Mouse (Mus musculus): ENCODE data around the gene Cap2.
A peak's percentile ranks its signal among the peaks of the same experiment; 100 is the strongest.

Gene Cap2

GRCm38 (mm10) chr13:46632796-46633195, 131.1 kb downstream of the Cap2 start:
- DNase-seq (ENCODE audit: low spot score): no peak

- no peak for DNase-seq (ENCODE audit: low spot score)
Observed at GRCm38 (mm10) chr13:46633320-46634132, 131.9 kb downstream of the Cap2 start.

- no peak for DNase-seq (ENCODE audit: low spot score)
Observed at GRCm38 (mm10) chr13:46634133-46634488, 132.5 kb downstream of the Cap2 start.

GRCm38 (mm10) chr13:46640608-46641468, 139.2 kb downstream of the Cap2 start:
- no peak for DNase-seq (ENCODE audit: low spot score)

- DNase-seq (ENCODE audit: low spot score): no peak
Observed at GRCm38 (mm10) chr13:46642318-46642717, 140.7 kb downstream of the Cap2 start.

GRCm38 (mm10) chr13:46644175-46644574, 142.5 kb downstream of the Cap2 start:
- DNase-seq (ENCODE audit: low spot score): no peak

- no peak for DNase-seq (ENCODE audit: low spot score)
Observed at GRCm38 (mm10) chr13:46645476-46645875, 143.8 kb downstream of the Cap2 start.

GRCm38 (mm10) chr13:46651853-46652252, 150.2 kb downstream of the Cap2 start:
- DNase-seq (ENCODE audit: low spot score): no peak

- no peak for DNase-seq (ENCODE audit: low spot score)
Observed at GRCm38 (mm10) chr13:46652671-46653070, 151.0 kb downstream of the Cap2 start.

- DNase-seq (ENCODE audit: low spot score): no peak
Observed at GRCm38 (mm10) chr13:46653671-46654070, 152.0 kb downstream of the Cap2 start.

GRCm38 (mm10) chr13:46654566-46654965, 152.9 kb downstream of the Cap2 start:
- no peak for DNase-seq (ENCODE audit: low spot score)

GRCm38 (mm10) chr13:46659211-46659610, 157.6 kb downstream of the Cap2 start:
- DNase-seq (ENCODE audit: low spot score): no peak

GRCm38 (mm10) chr13:46663461-46663964, 161.9 kb downstream of the Cap2 start:
- no peak for DNase-seq (ENCODE audit: low spot score)

- peak; percentile 92 for DNase-seq (ENCODE audit: low spot score)
Observed at GRCm38 (mm10) chr13:46669048-46669619, 167.5 kb downstream of the Cap2 start, which contains the start of gene Fam8a1. Fam8a1 (plus strand) TSS chr13:46669522.

- DNase-seq (ENCODE audit: low spot score): no peak
Observed at GRCm38 (mm10) chr13:46669620-46670271, 168.1 kb downstream of the Cap2 start.

GRCm38 (mm10) chr13:46670514-46670913, 168.9 kb downstream of the Cap2 start:
- no peak for DNase-seq (ENCODE audit: low spot score)

GRCm38 (mm10) chr13:46674601-46675000, 173.0 kb downstream of the Cap2 start:
- no peak for DNase-seq (ENCODE audit: low spot score)

GRCm38 (mm10) chr13:46677721-46678120, 176.1 kb downstream of the Cap2 start:
- no peak for DNase-seq (ENCODE audit: low spot score)

GRCm38 (mm10) chr13:46682921-46683320, 181.3 kb downstream of the Cap2 start:
- DNase-seq (ENCODE audit: low spot score): no peak

- DNase-seq (ENCODE audit: low spot score): no peak
Observed at GRCm38 (mm10) chr13:46683370-46683769, 181.7 kb downstream of the Cap2 start.

GRCm38 (mm10) chr13:46690559-46691241, 189.1 kb downstream of the Cap2 start:
- DNase-seq (ENCODE audit: low spot score): no peak
